Mouse (Mus musculus) embryonic facial prominence, embryonic 12.5 days (tissue): ENCODE results near the gene Spg11. TPM values are rescaled to one million over a fixed set of nuclear protein-coding genes. Genes with fewer than 3 reads are reported as not detected.
"Not testable (repeated sequence)": the region's sequence is repeated elsewhere in the genome, so short reads cannot be mapped to it uniquely, and the experiment has no call there.

Experiments
- ATAC-seq: fragments of 200-750 bp; cut with Nextera tagmentation; 2 replicates; pipeline ENCODE4 v1.8.0; 2017; ENCODE audit not compliant: insufficient number of reproducible peaks, insufficient read depth, low FRiP score, low TSS enrichment
- H3K27ac ChIP-seq: fragments of 300-500 bp; sonication (generic); 2 replicates; pipeline ENCODE4 v1.5.1; 2016; ENCODE audit warnings: mild to moderate bottlenecking
- H3K27me3 ChIP-seq: fragments of 300-500 bp; sonication (generic); 2 replicates; pipeline ENCODE4 v1.6.1; 2016; ENCODE audit warnings: mild to moderate bottlenecking, moderate library complexity
- H3K36me3 ChIP-seq: fragments of 300-500 bp; sonication (generic); 2 replicates; pipeline ENCODE4 v1.6.1; 2016; ENCODE audit warnings: mild to moderate bottlenecking
- H3K4me1 ChIP-seq: fragments of 300-500 bp; sonication (generic); 2 replicates; pipeline ENCODE4 v1.6.1; 2016
- H3K4me2 ChIP-seq: fragments of 300-500 bp; sonication (generic); replicated peaks from 2 replicates; pipeline ENCODE4 v1.6.1; 2016; ENCODE audit warnings: mild to moderate bottlenecking, moderate library complexity
- H3K4me3 ChIP-seq: fragments of 300-500 bp; sonication (generic); 2 replicates; pipeline ENCODE4 v1.5.1; 2016; ENCODE audit warnings: mild to moderate bottlenecking
- H3K9ac ChIP-seq: fragments of 300-500 bp; sonication (generic); 2 replicates; pipeline ENCODE4 v1.6.1; 2016; ENCODE audit warnings: mild to moderate bottlenecking, moderate library complexity
- H3K9me3 ChIP-seq: fragments of 300-500 bp; sonication (generic); 2 replicates; pipeline ENCODE4 v1.6.1; 2016; ENCODE audit warnings: mild to moderate bottlenecking, moderate library complexity
- WGBS: fragments of 180-500 bp; shearing (Covaris S2); methylation state at CpG from one replicate; pipeline ENCODE4 v1.1.7; 2016; 5-methylcytosine and 5-hydroxymethylcytosine counted together
- polyA plus RNA-seq: library from polyadenylated mRNA; unstranded; fragments of >200 nt; fragmentation: Nextera tagmentation; extraction: Ambion mirVana; gene quantifications from 2 replicates; pipeline ENCODE4 v1.2.1, GENCODE M21; 2016

Spg11 gene
- polyA plus RNA-seq, 1 experiment from 2014 or later, result 11.8 TPM

GRCm38 (mm10) chr2:122102070-122102469 lies 16.1 kb downstream of the Spg11 start:
- H3K4me1 ChIP-seq, result no peaks in the 10 kb centered on the region
- no peak overlapping the region for H3K4me3 ChIP-seq
- H3K9ac ChIP-seq, result no peak overlapping the region
- no peaks in the 10 kb centered on the region for H3K9me3 ChIP-seq
- H3K27ac ChIP-seq, result no peak overlapping the region
- H3K36me3 ChIP-seq, result peaks cover 45% of the 10 kb centered on the region
- ATAC-seq, result no peak
- no peak overlapping the region for H3K4me2 ChIP-seq
- H3K27me3 ChIP-seq, result no peaks in the 10 kb centered on the region

GRCm38 (mm10) chr2:122097686-122098085 lies 20.5 kb downstream of the Spg11 start:
- H3K9me3 ChIP-seq, H3K4me3 ChIP-seq, H3K27me3 ChIP-seq, H3K9ac ChIP-seq, H3K27ac ChIP-seq, ATAC-seq, H3K4me2 ChIP-seq, H3K4me1 ChIP-seq: not testable (repeated sequence)
- H3K36me3 ChIP-seq, result peaks cover 46% of the 10 kb centered on the region
- 81% methylated on average over 5 of the region's 5 CpGs for WGBS

- no peaks in the 10 kb centered on the region for H3K9me3 ChIP-seq
- no peak overlapping the region for H3K4me2 ChIP-seq
- H3K27me3 ChIP-seq, result no peaks in the 10 kb centered on the region
- H3K4me1 ChIP-seq, result no peaks in the 10 kb centered on the region
- ATAC-seq, result no peak
- H3K36me3 ChIP-seq, result peaks cover 62% of the 10 kb centered on the region
- 90% methylated on average over 4 of the region's 4 CpGs for WGBS
- H3K27ac ChIP-seq, result no peak overlapping the region
- H3K9ac ChIP-seq, result no peak overlapping the region
- H3K4me3 ChIP-seq, result no peak overlapping the region
Measured at GRCm38 (mm10) chr2:122093844-122094243, 24.3 kb downstream of the Spg11 start.

GRCm38 (mm10) chr2:122086446-122086845 lies 31.7 kb downstream of the Spg11 start:
- H3K9me3 ChIP-seq, result no peaks in the 10 kb centered on the region
- H3K4me3 ChIP-seq, result no peak overlapping the region
- 81% methylated on average over 4 of the region's 4 CpGs for WGBS
- no peak overlapping the region for H3K27ac ChIP-seq
- peaks cover 80% of the 10 kb centered on the region for H3K36me3 ChIP-seq
- H3K9ac ChIP-seq, result no peak overlapping the region
- no peaks in the 10 kb centered on the region for H3K4me1 ChIP-seq
- H3K27me3 ChIP-seq, result no peaks in the 10 kb centered on the region
- no peak overlapping the region for H3K4me2 ChIP-seq
- ATAC-seq, result no peak

GRCm38 (mm10) chr2:122081728-122082456 lies 36.3 kb downstream of the Spg11 start:
- H3K4me3 ChIP-seq, result no peak overlapping the region
- H3K27me3 ChIP-seq, result no peaks in the 10 kb centered on the region
- no peaks in the 10 kb centered on the region for H3K4me1 ChIP-seq
- ATAC-seq, result no peak
- H3K36me3 ChIP-seq, result peaks cover 77% of the 10 kb centered on the region
- no peak overlapping the region for H3K9ac ChIP-seq
- 67% methylated on average over 7 of the region's 7 CpGs for WGBS
- H3K27ac ChIP-seq, result no peak overlapping the region
- no peaks in the 10 kb centered on the region for H3K9me3 ChIP-seq
- no peak overlapping the region for H3K4me2 ChIP-seq

GRCm38 (mm10) chr2:122069922-122070321 lies 48.3 kb downstream of the Spg11 start:
- Histone ChIP-seq H3K27me3 (no peaks in the 10 kb centered on the region), H3K9me3 (no peaks in the 10 kb centered on the region), H3K9ac (no peak overlapping the region), H3K4me3 (no peak overlapping the region), H3K27ac (no peak overlapping the region), H3K4me1 (no peaks in the 10 kb centered on the region), H3K4me2 (no peak overlapping the region), H3K36me3 (peaks cover 26% of the 10 kb centered on the region)
- WGBS, result 39% methylated on average over 5 of the region's 5 CpGs
- ATAC-seq, result no peak

GRCm38 (mm10) chr2:122069144-122069912 lies 48.9 kb downstream of the Spg11 start:
- Histone ChIP-seq H3K27me3 (no peaks in the 10 kb centered on the region), H3K4me1 (no peaks in the 10 kb centered on the region), H3K4me3 (no peak overlapping the region), H3K36me3 (peaks cover 26% of the 10 kb centered on the region), H3K9ac (no peak overlapping the region), H3K4me2 (no peak overlapping the region), H3K27ac (no peak overlapping the region), H3K9me3 (no peaks in the 10 kb centered on the region)
- no peak for ATAC-seq
- 90% methylated on average over 6 of the region's 6 CpGs for WGBS

- Histone ChIP-seq H3K4me3 (no peak overlapping the region), H3K27me3 (no peaks in the 10 kb centered on the region), H3K36me3 (peaks cover 36% of the 10 kb centered on the region), H3K4me1 (no peaks in the 10 kb centered on the region), H3K27ac (no peak overlapping the region), H3K4me2 (no peak overlapping the region), H3K9me3 (no peaks in the 10 kb centered on the region), H3K9ac (no peak overlapping the region)
- ATAC-seq, result no peak
- WGBS, result 82% methylated on average over 8 of the region's 8 CpGs
Measured at GRCm38 (mm10) chr2:122066241-122066640, 51.9 kb downstream of the Spg11 start.

GRCm38 (mm10) chr2:122065200-122065969 lies 52.8 kb downstream of the Spg11 start:
- H3K27me3 ChIP-seq, result no peaks in the 10 kb centered on the region
- no peak overlapping the region for H3K27ac ChIP-seq
- no peaks in the 10 kb centered on the region for H3K4me1 ChIP-seq
- H3K9ac ChIP-seq, result no peak overlapping the region
- H3K36me3 ChIP-seq, result peaks cover 36% of the 10 kb centered on the region
- no peak for ATAC-seq
- WGBS, result 50% methylated on average over 14 of the region's 14 CpGs
- no peak overlapping the region for H3K4me2 ChIP-seq
- H3K9me3 ChIP-seq, result no peaks in the 10 kb centered on the region
- H3K4me3 ChIP-seq, result no peak overlapping the region

- Histone ChIP-seq H3K9me3 (no peaks in the 10 kb centered on the region), H3K4me3 (no peak overlapping the region), H3K4me1 (no peaks in the 10 kb centered on the region), H3K9ac (no peak overlapping the region), H3K4me2 (no peak overlapping the region), H3K27ac (no peak overlapping the region), H3K27me3 (no peaks in the 10 kb centered on the region), H3K36me3 (peaks cover 44% of the 10 kb centered on the region)
- no peak for ATAC-seq
- WGBS, result 92% methylated on average over 11 of the region's 11 CpGs
Measured at GRCm38 (mm10) chr2:122059365-122060115, 58.6 kb downstream of the Spg11 start.

- Histone ChIP-seq H3K27ac (no peak overlapping the region), H3K9me3 (no peaks in the 10 kb centered on the region), H3K4me3 (no peak overlapping the region), H3K4me1 (no peaks in the 10 kb centered on the region), H3K27me3 (no peaks in the 10 kb centered on the region), H3K36me3 (peaks cover 26% of the 10 kb centered on the region), H3K9ac (no peak overlapping the region), H3K4me2 (no peak overlapping the region)
- ATAC-seq, result no peak
Measured at GRCm38 (mm10) chr2:122043926-122044325, 74.3 kb downstream of the Spg11 start.
